Mouse (Mus musculus) testis, adult 2 months (tissue): ENCODE measurements around the gene Atp2b2. TPM values are rescaled to one million over a fixed set of nuclear protein-coding genes. Genes with fewer than 3 reads are reported as not detected.

Experiments
- H3K27ac ChIP-seq: fragments of 200-500 bp; 2 replicates; pipeline ENCODE4 v1.5.1; 2012; ENCODE audit warnings: low read depth, low read length; ENCODE audit not compliant: control insufficient read depth, insufficient read depth
- H3K27me3 ChIP-seq: fragments of 200-500 bp; 2 replicates; pipeline ENCODE4 v1.6.1; 2012; ENCODE audit warnings: mild to moderate bottlenecking, low read length, moderate library complexity; ENCODE audit not compliant: control insufficient read depth, insufficient read depth
- H3K36me3 ChIP-seq: fragments of 200-500 bp; 2 replicates; pipeline ENCODE4 v1.6.1; 2012; ENCODE audit warnings: mild to moderate bottlenecking, low read length; ENCODE audit not compliant: control insufficient read depth, insufficient read depth
- H3K4me1 ChIP-seq: fragments of 200-500 bp; 2 replicates; pipeline ENCODE4 v1.6.1; 2012; ENCODE audit warnings: low read length; ENCODE audit not compliant: control insufficient read depth, insufficient read depth
- H3K4me3 ChIP-seq: fragments of 200-500 bp; 2 replicates; pipeline ENCODE4 v1.5.1; 2012; ENCODE audit warnings: low read depth, mild to moderate bottlenecking, low read length, moderate library complexity, mixed read lengths; ENCODE audit not compliant: control insufficient read depth
- CTCF ChIP-seq: fragments of 200-500 bp; IDR thresholded peaks from 2 replicates; pipeline ENCODE4 v1.5.1; 2012; ENCODE audit warnings: low read depth, mild to moderate bottlenecking, inconsistent platforms, low read length, moderate library complexity; ENCODE audit not compliant: control insufficient read depth, insufficient read depth, insufficient replicate concordance
- POLR2A ChIP-seq: fragments of 200-500 bp; IDR thresholded peaks from 2 replicates; pipeline ENCODE4 v1.6.1; 2012; ENCODE audit warnings: low read depth, mild to moderate bottlenecking, inconsistent platforms, low read length, moderate library complexity; ENCODE audit not compliant: control insufficient read depth
- polyA plus RNA-seq: library from polyadenylated mRNA; depleted of rRNA; stranded (reverse); fragments of >200 nt; gene quantifications from 2 replicates; pipeline ENCODE4 v1.2.3, GENCODE M21; 2012

The Atp2b2 gene
- polyA plus RNA-seq, 1 experiment = 0.85 TPM

- H3K36me3 ChIP-seq = no peaks in the 10 kb centered on the region
- no peak for TF ChIP-seq POLR2A
- TF ChIP-seq CTCF = no peak
- H3K4me3 ChIP-seq = no peak overlapping the region
- H3K27ac ChIP-seq = no peak overlapping the region
- H3K27me3 ChIP-seq = no peaks in the 10 kb centered on the region
- no peaks in the 10 kb centered on the region for H3K4me1 ChIP-seq
Observed at GRCm38 (mm10) chr6:113904406-113904805, 138.0 kb downstream of the Atp2b2 start.

- H3K4me3 ChIP-seq = no peak overlapping the region
- H3K27ac ChIP-seq = no peak overlapping the region
- TF ChIP-seq POLR2A = no peak
- no peak for TF ChIP-seq CTCF
Observed at GRCm38 (mm10) chr6:113896023-113896422, 146.4 kb downstream of the Atp2b2 start.

GRCm38 (mm10) chr6:113894008-113894407, 148.4 kb downstream of the Atp2b2 start:
- Histone ChIP-seq H3K4me1 (peaks cover 14% of the 10 kb centered on the region), H3K4me3 (no peak overlapping the region), H3K27me3 (no peaks in the 10 kb centered on the region), H3K27ac (no peak overlapping the region), H3K36me3 (no peaks in the 10 kb centered on the region)
- TF ChIP-seq POLR2A (no peak), CTCF (no peak)

More at GRCm38 (mm10) chr6:113896023-113896422, 146.4 kb downstream of the Atp2b2 start:
- Histone ChIP-seq H3K36me3 (no peaks in the 10 kb centered on the region), H3K4me1 (peaks cover 9% of the 10 kb centered on the region), H3K27me3 (no peaks in the 10 kb centered on the region)

- Histone ChIP-seq H3K27ac (no peak overlapping the region), H3K36me3 (no peaks in the 10 kb centered on the region), H3K4me3 (no peak overlapping the region), H3K4me1 (peaks cover 13% of the 10 kb centered on the region), H3K27me3 (no peaks in the 10 kb centered on the region)
- TF ChIP-seq POLR2A (no peak), CTCF (no peak)
Observed at GRCm38 (mm10) chr6:113892091-113892674, 150.2 kb downstream of the Atp2b2 start.

GRCm38 (mm10) chr6:113891225-113891967, 151.0 kb downstream of the Atp2b2 start:
- Histone ChIP-seq H3K36me3 (no peaks in the 10 kb centered on the region), H3K4me1 (peaks cover 11% of the 10 kb centered on the region), H3K27me3 (no peaks in the 10 kb centered on the region), H3K4me3 (peak overlapping the region; percentile 28; the same call in 1 of the 2 replicates), H3K27ac (no peak overlapping the region)
- TF ChIP-seq POLR2A (no peak), CTCF (no peak)

GRCm38 (mm10) chr6:113890858-113891213, 151.6 kb downstream of the Atp2b2 start:
- Histone ChIP-seq H3K27ac (no peak overlapping the region), H3K27me3 (no peaks in the 10 kb centered on the region)

GRCm38 (mm10) chr6:113890023-113890857, 152.2 kb downstream of the Atp2b2 start:
- Histone ChIP-seq H3K27ac (no peak overlapping the region), H3K4me3 (no peak overlapping the region), H3K4me1 (peaks cover 11% of the 10 kb centered on the region), H3K36me3 (no peaks in the 10 kb centered on the region), H3K27me3 (no peaks in the 10 kb centered on the region)
- TF ChIP-seq CTCF (no peak), POLR2A (no peak)

More at GRCm38 (mm10) chr6:113890858-113891213, 151.6 kb downstream of the Atp2b2 start:
- Histone ChIP-seq H3K4me3 (no peak overlapping the region; the same call in 1 of the 2 replicates), H3K36me3 (no peaks in the 10 kb centered on the region), H3K4me1 (peaks cover 11% of the 10 kb centered on the region)
- no peak for TF ChIP-seq CTCF
